ENCODE assay signal across 15 mouse cellular contexts in the genomic region with DNA sequence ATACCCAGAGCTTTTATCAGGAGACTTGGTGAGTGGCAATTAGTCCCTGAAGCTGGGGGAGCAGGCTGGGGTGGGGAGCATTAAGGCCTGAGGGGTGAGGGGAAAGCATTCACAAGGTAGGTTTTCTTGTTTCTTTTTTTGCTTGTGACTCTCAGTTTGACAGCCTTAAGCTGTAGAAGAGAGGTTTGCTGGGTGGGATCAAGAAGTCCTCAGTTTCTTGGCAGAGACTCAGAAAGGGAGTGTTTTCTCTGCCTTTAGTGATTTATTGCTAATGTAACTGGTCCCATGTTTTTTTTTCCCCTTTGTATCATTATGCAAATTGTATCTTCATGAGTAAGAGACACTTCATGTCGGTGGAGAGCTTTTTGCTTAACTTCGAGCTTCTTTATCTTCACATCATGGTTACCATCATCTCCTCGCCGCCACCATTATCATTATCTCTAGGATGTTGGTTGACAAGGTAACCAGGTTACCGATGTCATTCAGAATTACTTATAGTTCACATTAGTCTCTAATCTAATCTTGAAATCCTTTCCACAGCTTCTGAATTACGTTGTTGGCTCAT.
"Had no signal": no experiment of that assay in that cellular context is flagged by ENCODE, and none has a peak within 500 bp of the region (broad histone marks: within the 10 kb centered on the region; RNA-seq: fewer than 3 reads in every experiment).

No protein-coding gene starts in this region.

- H3K4me3 ChIP-seq: limb, embryonic 13.5 days; liver, embryonic 15.5 days; lung, embryonic 15.5 days; midbrain, embryonic 12.5 days; neural tube, embryonic 15.5 days; stomach, embryonic 15.5 days had no signal

- H3K27me3 ChIP-seq: liver, embryonic 15.5 days; lung, embryonic 15.5 days; megakaryocyte, embryonic 14.5 days; midbrain, embryonic 12.5 days; neural tube, embryonic 15.5 days; stomach, embryonic 15.5 days had no signal

- H3K9ac ChIP-seq: limb, embryonic 13.5 days; liver, embryonic 15.5 days; lung, embryonic 15.5 days; midbrain, embryonic 12.5 days; neural tube, embryonic 15.5 days; stomach, embryonic 15.5 days had no signal

- H3K27ac ChIP-seq: limb, embryonic 13.5 days; liver, embryonic 15.5 days; lung, embryonic 15.5 days; macrophage; midbrain, embryonic 12.5 days; neural tube, embryonic 15.5 days; stomach, embryonic 15.5 days had no signal

- H3K4me1 ChIP-seq: midbrain, embryonic 12.5 days; neural tube, embryonic 15.5 days had no signal

- DNase-seq: kidney, adult 11 months; kidney, postnatal 36 days; layer of hippocampus, adult 9-11 months; layer of hippocampus, postnatal 36 days; lung, postnatal 14 days; thymus, postnatal 4 days had no signal

- H3K9me3 ChIP-seq: limb, embryonic 13.5 days; liver, embryonic 15.5 days; lung, embryonic 15.5 days; megakaryocyte, embryonic 14.5 days; midbrain, embryonic 12.5 days; neural tube, embryonic 15.5 days; stomach, embryonic 15.5 days had no signal

- H3K4me2 ChIP-seq: limb, embryonic 13.5 days; liver, embryonic 11.5 days; liver, embryonic 15.5 days; lung, embryonic 15.5 days; midbrain, embryonic 12.5 days; neural tube, embryonic 15.5 days; stomach, embryonic 15.5 days had no signal

- H3K36me3 ChIP-seq: limb, embryonic 13.5 days; liver, embryonic 15.5 days; lung, embryonic 15.5 days; midbrain, embryonic 12.5 days; neural tube, embryonic 15.5 days; stomach, embryonic 15.5 days had no signal
